Mouse (Mus musculus) retina, adult 2 months (tissue): ENCODE measurements around the gene Gpc6.

ENCODE experiments used
- DNase-seq: peaks from one replicate; pipeline ENCODE4 v3.0.0-alpha.2; 2012; ENCODE audit warnings: low read depth, low spot score

Gene Gpc6

GRCm38 (mm10) chr14:117849591-117850505 lies 924.7 kb downstream of the Gpc6 start:
- DNase-seq: no peak

- no peak for DNase-seq
Observed at GRCm38 (mm10) chr14:117852266-117852665, 927.2 kb downstream of the Gpc6 start.

- no peak for DNase-seq
Observed at GRCm38 (mm10) chr14:117852842-117853241, 927.7 kb downstream of the Gpc6 start.

- DNase-seq: no peak
Observed at GRCm38 (mm10) chr14:117854498-117854897, 929.4 kb downstream of the Gpc6 start.

- no peak for DNase-seq
Observed at GRCm38 (mm10) chr14:117871268-117871667, 946.2 kb downstream of the Gpc6 start.

- DNase-seq: no peak
Observed at GRCm38 (mm10) chr14:117879313-117879712, 954.2 kb downstream of the Gpc6 start.

GRCm38 (mm10) chr14:117881112-117881511 lies 956.0 kb downstream of the Gpc6 start:
- DNase-seq: no peak

GRCm38 (mm10) chr14:117882222-117882621 lies 957.1 kb downstream of the Gpc6 start:
- DNase-seq: no peak

- no peak for DNase-seq
Observed at GRCm38 (mm10) chr14:117889653-117890052, 964.5 kb downstream of the Gpc6 start.

- DNase-seq: no peak
Observed at GRCm38 (mm10) chr14:117891426-117891825, 966.3 kb downstream of the Gpc6 start.

- no peak for DNase-seq
Observed at GRCm38 (mm10) chr14:117892026-117892425, 966.9 kb downstream of the Gpc6 start.

- no peak for DNase-seq
Observed at GRCm38 (mm10) chr14:117894869-117895538, 969.9 kb downstream of the Gpc6 start.

GRCm38 (mm10) chr14:117895539-117895912 lies 970.4 kb downstream of the Gpc6 start:
- no peak for DNase-seq

GRCm38 (mm10) chr14:117904300-117904699 lies 979.2 kb downstream of the Gpc6 start:
- DNase-seq: no peak

- DNase-seq: no peak
Observed at GRCm38 (mm10) chr14:117905701-117906100, 980.6 kb downstream of the Gpc6 start.

GRCm38 (mm10) chr14:117906361-117906760 lies 981.2 kb downstream of the Gpc6 start:
- no peak for DNase-seq

GRCm38 (mm10) chr14:117908231-117908920 lies 983.3 kb downstream of the Gpc6 start:
- no peak for DNase-seq

GRCm38 (mm10) chr14:117909046-117909445 lies 983.9 kb downstream of the Gpc6 start:
- no peak for DNase-seq

- DNase-seq: no peak
Observed at GRCm38 (mm10) chr14:117910323-117910722, 985.2 kb downstream of the Gpc6 start.

GRCm38 (mm10) chr14:117912624-117913270 lies 987.6 kb downstream of the Gpc6 start:
- DNase-seq: no peak

GRCm38 (mm10) chr14:117916577-117916976 lies 991.5 kb downstream of the Gpc6 start:
- DNase-seq: no peak

- DNase-seq: no peak
Observed at GRCm38 (mm10) chr14:117918724-117919123, 993.6 kb downstream of the Gpc6 start.
